In the genomic region with DNA sequence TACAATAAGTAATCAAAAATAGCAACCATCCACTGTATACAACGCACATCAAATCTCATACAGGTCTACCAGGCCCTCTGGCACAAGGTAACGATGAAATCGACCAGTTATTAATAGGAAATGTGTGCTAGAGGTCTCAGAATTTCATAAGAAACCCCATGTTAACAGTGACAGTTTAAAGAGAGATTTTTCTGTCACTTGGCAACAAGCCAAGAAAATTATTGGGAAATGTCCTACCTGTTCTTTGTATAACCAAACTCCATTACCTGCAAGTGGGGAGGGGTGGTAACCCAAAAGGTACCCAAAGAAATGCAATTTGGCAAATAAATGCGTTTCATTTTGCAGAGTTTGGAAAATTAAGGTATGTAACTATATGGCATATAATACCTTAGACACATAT, we compare ENCODE assay signal across 17 mouse cellular contexts.
"Had no signal": no experiment of that assay in that cellular context is flagged by ENCODE, and none has a peak within 500 bp of the region (broad histone marks: within the 10 kb centered on the region; RNA-seq: fewer than 3 reads in every experiment).

No protein-coding gene starts in this region.

- DNase-seq: retina, postnatal 1 day; right cerebral cortex, adult 18-20 months; right cerebral cortex, postnatal 14 days; right cerebral cortex, postnatal 25 days; right cerebral cortex, postnatal 4 days; spleen, adult 18-20 months; thymus, adult 18-20 months; thymus, adult 2 months; thymus, postnatal 14 days; thymus, postnatal 25 days; thymus, postnatal 36 days; thymus, postnatal 4 days had no signal

- H3K27ac ChIP-seq: neural tube, embryonic 12.5 days; neural tube, embryonic 13.5 days; neural tube, embryonic 15.5 days; stomach, embryonic 15.5 days; stomach, postnatal 0 days had no signal

- H3K9me3 ChIP-seq: neural tube, embryonic 12.5 days; neural tube, embryonic 13.5 days; neural tube, embryonic 15.5 days; stomach, embryonic 15.5 days had no signal

- H3K4me3 ChIP-seq: neural tube, embryonic 12.5 days; neural tube, embryonic 13.5 days; neural tube, embryonic 15.5 days; stomach, embryonic 15.5 days had no signal

- H3K9ac ChIP-seq: neural tube, embryonic 12.5 days; neural tube, embryonic 13.5 days; neural tube, embryonic 15.5 days; stomach, embryonic 15.5 days had no signal

- H3K4me2 ChIP-seq: neural tube, embryonic 12.5 days; neural tube, embryonic 13.5 days; neural tube, embryonic 15.5 days; stomach, embryonic 15.5 days had no signal

- H3K36me3 ChIP-seq: neural tube, embryonic 12.5 days; neural tube, embryonic 13.5 days; neural tube, embryonic 15.5 days; stomach, embryonic 15.5 days had no signal
